Mouse (Mus musculus) embryonic fibroblast, embryonic 13.5 days (primary cell): ENCODE measurements around the gene Prkch.

Experiments
- CTCF ChIP-seq: IDR thresholded peaks from 2 replicates; pipeline ENCODE4 v1.5.1; 2011; ENCODE audit warnings: mild to moderate bottlenecking, control low read depth, low read length, moderate library complexity, borderline replicate concordance; ENCODE audit not compliant: insufficient read depth
- POLR2A ChIP-seq: IDR thresholded peaks from 2 replicates; pipeline ENCODE4 v1.6.1; 2011; ENCODE audit warnings: low read depth, mild to moderate bottlenecking, control low read depth, low read length, moderate library complexity

- TF ChIP-seq CTCF (no peak), POLR2A (no peak)
Measured at GRCm38 (mm10) chr12:73746072-73746471, 161.5 kb downstream of the Prkch start.
